Mouse (Mus musculus) lung, embryonic 16.5 days (tissue): Measurements from ENCODE around the gene Asb3. TPM values are rescaled to one million over a fixed set of nuclear protein-coding genes. Genes with fewer than 3 reads are reported as not detected.

Experiments
- ATAC-seq: fragments of 200-750 bp; cut with Nextera tagmentation; 2 replicates; pipeline ENCODE4 v1.8.0; 2017; ENCODE audit warnings: low read depth, mild to moderate bottlenecking, moderate library complexity
- H3K27ac ChIP-seq: fragments of 300-500 bp; sonication (generic); 2 replicates; pipeline ENCODE4 v1.5.1; 2014; ENCODE audit warnings: mild to moderate bottlenecking, control low read depth, low read length
- H3K27me3 ChIP-seq: fragments of 300-500 bp; sonication (generic); 2 replicates; pipeline ENCODE4 v1.6.1; 2014; ENCODE audit warnings: low read depth, low read length, mixed read lengths; ENCODE audit not compliant: control insufficient read depth, insufficient read depth
- H3K36me3 ChIP-seq: fragments of 300-500 bp; sonication (generic); 2 replicates; pipeline ENCODE4 v1.6.1; 2014; ENCODE audit warnings: low read length; ENCODE audit not compliant: control insufficient read depth, insufficient read depth
- H3K4me1 ChIP-seq: fragments of 300-500 bp; sonication (generic); replicated peaks from 2 replicates; pipeline ENCODE4 v1.6.1; 2014; ENCODE audit warnings: low read length, mixed read lengths; ENCODE audit not compliant: control insufficient read depth, insufficient read depth
- H3K4me2 ChIP-seq: fragments of 300-500 bp; sonication (generic); 2 replicates; pipeline ENCODE4 v1.6.1; 2014; ENCODE audit warnings: low read depth, low read length, control low read depth
- H3K4me3 ChIP-seq: fragments of 300-500 bp; sonication (generic); 2 replicates; pipeline ENCODE4 v1.5.1; 2014; ENCODE audit warnings: mild to moderate bottlenecking, low read length, control low read depth
- H3K9ac ChIP-seq: fragments of 300-500 bp; sonication (generic); 2 replicates; pipeline ENCODE4 v1.6.1; 2014; ENCODE audit warnings: low read length, control low read depth
- H3K9me3 ChIP-seq: fragments of 300-500 bp; sonication (generic); 2 replicates; pipeline ENCODE4 v1.6.1; 2016; ENCODE audit warnings: low read length; ENCODE audit not compliant: control insufficient read depth
- WGBS: fragments of 180-500 bp; shearing (Covaris S2); extraction: QIAGEN DNeasy Blood & Tissue Kit; methylation state at CpG from one replicate; pipeline ENCODE4 v1.1.7; 2014; 5-methylcytosine and 5-hydroxymethylcytosine counted together
- polyA plus RNA-seq: library from polyadenylated mRNA; unstranded; fragments of >200 nt; fragmentation: Nextera tagmentation; extraction: Ambion mirVana; gene quantifications from 2 replicates; pipeline ENCODE4 v1.2.1, GENCODE M21; 2015

Asb3 gene
- polyA plus RNA-seq, result 30.5 and 30.8 TPM in 2 replicates

- Histone ChIP-seq H3K36me3 (no peaks in the 10 kb centered on the region), H3K9me3 (no peaks in the 10 kb centered on the region)
- peak; percentile 96 for ATAC-seq
These were observed at the start of gene Asb3, which contains the start of gene Gpr75 for GRCm38 (mm10) chr11:30885171-30885871. Gene Asb3, plus strand, starts transcription at chr11:30885416. Gene Gpr75, plus strand, starts transcription at chr11:30885358.

GRCm38 (mm10) chr11:30838793-30839192 lies 46.4 kb upstream of the Asb3 start:
- Histone ChIP-seq H3K27me3 (no peaks in the 10 kb centered on the region), H3K27ac (no peak overlapping the region), H3K36me3 (peaks cover 16% of the 10 kb centered on the region), H3K4me1 (no peaks in the 10 kb centered on the region), H3K4me3 (no peak overlapping the region), H3K9ac (no peak overlapping the region), H3K4me2 (no peak overlapping the region), H3K9me3 (no peaks in the 10 kb centered on the region)
- 90% methylated on average over 2 of the region's 2 CpGs for WGBS
- ATAC-seq, result no peak

More at GRCm38 (mm10) chr11:30885171-30885871, at the start of gene Asb3, which contains the start of gene Gpr75:
- Histone ChIP-seq H3K4me1 (no peaks in the 10 kb centered on the region), H3K4me2 (peak within 1 kb of the TSS; percentile 86), H3K9ac (peak within 1 kb of the TSS; percentile 47), H3K4me3 (peak within 1 kb of the TSS; percentile 52), H3K27me3 (peaks cover 3% of the 10 kb centered on the region; the same call in 1 of the 2 replicates), H3K27ac (no peak within 1 kb of the TSS)
- 4% methylated on average over 40 of the region's 41 CpGs for WGBS

GRCm38 (mm10) chr11:30844355-30844754 lies 40.9 kb upstream of the Asb3 start:
- Histone ChIP-seq H3K9ac (no peak overlapping the region), H3K9me3 (no peaks in the 10 kb centered on the region), H3K4me3 (no peak overlapping the region), H3K4me1 (no peaks in the 10 kb centered on the region), H3K36me3 (peaks cover 26% of the 10 kb centered on the region), H3K27me3 (no peaks in the 10 kb centered on the region), H3K27ac (no peak overlapping the region), H3K4me2 (no peak overlapping the region)
- no peak for ATAC-seq
- WGBS, result 78% methylated on average over 1 of the region's 1 CpGs

- Histone ChIP-seq H3K9me3 (no peaks in the 10 kb centered on the region), H3K27ac (no peak overlapping the region), H3K36me3 (peaks cover 18% of the 10 kb centered on the region), H3K9ac (no peak overlapping the region), H3K4me1 (no peaks in the 10 kb centered on the region), H3K4me2 (no peak overlapping the region), H3K4me3 (no peak overlapping the region), H3K27me3 (no peaks in the 10 kb centered on the region)
- ATAC-seq, result no peak
These were observed 12.8 kb upstream of the Asb3 start for GRCm38 (mm10) chr11:30872425-30872824.

- no peak overlapping the region for H3K4me2 ChIP-seq
- H3K9ac ChIP-seq, result no peak overlapping the region
- no peak overlapping the region for H3K4me3 ChIP-seq
- peaks cover 3% of the 10 kb centered on the region; the same call in 1 of the 2 replicates for H3K27me3 ChIP-seq
- no peak for ATAC-seq
- 76% methylated on average over 2 of the region's 2 CpGs for WGBS
- no peak overlapping the region for H3K27ac ChIP-seq
- H3K9me3 ChIP-seq, result no peaks in the 10 kb centered on the region
- no peaks in the 10 kb centered on the region for H3K4me1 ChIP-seq
- no peaks in the 10 kb centered on the region for H3K36me3 ChIP-seq
These were observed 2.9 kb downstream of the Asb3 start for GRCm38 (mm10) chr11:30888153-30888552.

- Histone ChIP-seq H3K27me3 (no peaks in the 10 kb centered on the region), H3K4me2 (no peak overlapping the region), H3K4me3 (no peak overlapping the region), H3K36me3 (no peaks in the 10 kb centered on the region), H3K27ac (no peak overlapping the region), H3K4me1 (no peaks in the 10 kb centered on the region), H3K9ac (no peak overlapping the region), H3K9me3 (no peaks in the 10 kb centered on the region)
- no peak for ATAC-seq
- 93% methylated on average over 1 of the region's 1 CpGs for WGBS
These were observed 11.0 kb downstream of the Asb3 start for GRCm38 (mm10) chr11:30896201-30896600.

GRCm38 (mm10) chr11:30899312-30899711 lies 14.1 kb downstream of the Asb3 start:
- Histone ChIP-seq H3K4me3 (no peak overlapping the region), H3K27ac (no peak overlapping the region), H3K27me3 (no peaks in the 10 kb centered on the region), H3K36me3 (no peaks in the 10 kb centered on the region), H3K4me2 (no peak overlapping the region), H3K9me3 (peaks cover under 1% of the 10 kb centered on the region; the same call in 1 of the 2 replicates), H3K4me1 (no peaks in the 10 kb centered on the region), H3K9ac (no peak overlapping the region)
- no peak for ATAC-seq

- WGBS, result 87% methylated on average over 3 of the region's 3 CpGs
- Histone ChIP-seq H3K27me3 (no peaks in the 10 kb centered on the region), H3K27ac (no peak overlapping the region), H3K4me2 (no peak overlapping the region), H3K4me3 (no peak overlapping the region), H3K9ac (no peak overlapping the region), H3K9me3 (no peaks in the 10 kb centered on the region), H3K36me3 (no peaks in the 10 kb centered on the region), H3K4me1 (no peaks in the 10 kb centered on the region)
- no peak for ATAC-seq
These were observed 27.1 kb downstream of the Asb3 start for GRCm38 (mm10) chr11:30912311-30912710.

GRCm38 (mm10) chr11:30920641-30921040 lies 35.4 kb downstream of the Asb3 start:
- ATAC-seq, result no peak
- Histone ChIP-seq H3K9me3 (no peaks in the 10 kb centered on the region), H3K9ac (no peak overlapping the region), H3K36me3 (no peaks in the 10 kb centered on the region), H3K27me3 (no peaks in the 10 kb centered on the region), H3K4me2 (no peak overlapping the region), H3K27ac (no peak overlapping the region), H3K4me1 (no peaks in the 10 kb centered on the region), H3K4me3 (no peak overlapping the region)
- WGBS, result 72% methylated on average over 1 of the region's 1 CpGs
